Mouse (Mus musculus) hindbrain, embryonic 11.5 days (tissue): ENCODE measurements at regions not wholly inside any gene's neighbourhood (a gene's known extent, or its start where the extent isn't known, plus 50 kb on each side); places are given as distances from the start of the nearest gene placed in this dataset.

ENCODE experiments used
- ATAC-seq: fragments of 200-750 bp; cut with Nextera tagmentation; 2 replicates; pipeline ENCODE4 v1.8.0; 2017; ENCODE audit warnings: mild to moderate bottlenecking, moderate TSS enrichment, moderate library complexity; ENCODE audit not compliant: low FRiP score
- DNase-seq: peaks from one replicate; pipeline ENCODE4 v3.0.0-alpha.2; 2015; ENCODE audit warnings: low spot score
- H3K27ac ChIP-seq: fragments of 300-500 bp; sonication (generic); 2 replicates; pipeline ENCODE4 v1.5.1; 2014; ENCODE audit warnings: mild to moderate bottlenecking, low read depth, low read length
- H3K27me3 ChIP-seq: fragments of 300-500 bp; sonication (generic); 2 replicates; pipeline ENCODE4 v1.6.1; 2014; ENCODE audit warnings: mild to moderate bottlenecking, low read length, moderate library complexity, mixed read lengths; ENCODE audit not compliant: control insufficient read depth, insufficient read depth
- H3K36me3 ChIP-seq: fragments of 300-500 bp; sonication (generic); 2 replicates; pipeline ENCODE4 v1.6.1; 2014; ENCODE audit warnings: mild to moderate bottlenecking, low read length, moderate library complexity, mixed read lengths; ENCODE audit not compliant: control insufficient read depth, insufficient read depth
- H3K4me1 ChIP-seq: fragments of 300-500 bp; sonication (generic); replicated peaks from 2 replicates; pipeline ENCODE4 v1.6.1; 2014; ENCODE audit warnings: low read length, mixed read lengths; ENCODE audit not compliant: control insufficient read depth, insufficient read depth
- H3K4me2 ChIP-seq: fragments of 300-500 bp; sonication (generic); replicated peaks from 2 replicates; pipeline ENCODE4 v1.6.1; 2014; ENCODE audit warnings: mild to moderate bottlenecking, low read depth, low read length
- H3K4me3 ChIP-seq: fragments of 300-500 bp; sonication (generic); 2 replicates; pipeline ENCODE4 v1.5.1; 2014; ENCODE audit warnings: low read depth, low read length
- H3K9ac ChIP-seq: fragments of 300-500 bp; sonication (generic); 2 replicates; pipeline ENCODE4 v1.6.1; 2014; ENCODE audit warnings: low read depth, low read length
- H3K9me3 ChIP-seq: fragments of 300-500 bp; sonication (generic); 2 replicates; pipeline ENCODE4 v1.6.1; 2016; ENCODE audit warnings: low read length; ENCODE audit not compliant: control insufficient read depth
- WGBS: fragments of 180-500 bp; shearing (Covaris S2); extraction: QIAGEN DNeasy Blood & Tissue Kit; methylation state at CpG from one replicate; pipeline ENCODE4 v1.1.7; 2014; 5-methylcytosine and 5-hydroxymethylcytosine counted together

- ATAC-seq, result 0 out of 2 replicates have a peak, but pooled peaks have one; percentile 35
- DNase-seq, result no peak
- 92% methylated on average over 3 of the region's 3 CpGs for WGBS
- no peaks in the 10 kb centered on the region for H3K36me3 ChIP-seq
- no peak overlapping the region for H3K4me2 ChIP-seq
- H3K4me1 ChIP-seq, result no peaks in the 10 kb centered on the region
- H3K27me3 ChIP-seq, result no peaks in the 10 kb centered on the region
- no peak overlapping the region for H3K27ac ChIP-seq
- H3K4me3 ChIP-seq, result no peak overlapping the region
- no peak overlapping the region for H3K9ac ChIP-seq
- H3K9me3 ChIP-seq, result no peaks in the 10 kb centered on the region
These were observed 251.0 kb upstream of the 2610001J05Rik start for GRCm38 (mm10) chr6:14122311-14122710.

GRCm38 (mm10) chr6:14121479-14121878 is 250.2 kb upstream of the 2610001J05Rik start:
- H3K4me3 ChIP-seq, result no peak overlapping the region
- H3K4me1 ChIP-seq, result no peaks in the 10 kb centered on the region
- no peaks in the 10 kb centered on the region for H3K36me3 ChIP-seq
- H3K27ac ChIP-seq, result no peak overlapping the region
- H3K9ac ChIP-seq, result no peak overlapping the region
- no peaks in the 10 kb centered on the region for H3K9me3 ChIP-seq
- no peaks in the 10 kb centered on the region for H3K27me3 ChIP-seq
- no peak for DNase-seq
- no peak overlapping the region for H3K4me2 ChIP-seq
- WGBS, result 98% methylated on average over 5 of the region's 5 CpGs
- no peak for ATAC-seq

GRCm38 (mm10) chr6:14094907-14095306 is 223.6 kb upstream of the 2610001J05Rik start:
- WGBS, result 67% methylated on average over 1 of the region's 1 CpGs

GRCm38 (mm10) chr6:14081884-14082283 is 210.6 kb upstream of the 2610001J05Rik start:
- ATAC-seq, result no peak
- H3K4me1 ChIP-seq, result no peaks in the 10 kb centered on the region
- no peak for DNase-seq
- no peaks in the 10 kb centered on the region for H3K9me3 ChIP-seq
- H3K4me3 ChIP-seq, result no peak overlapping the region
- no peaks in the 10 kb centered on the region for H3K36me3 ChIP-seq
- H3K4me2 ChIP-seq, result no peak overlapping the region
- H3K27me3 ChIP-seq, result no peaks in the 10 kb centered on the region
- 63% methylated on average over 1 of the region's 1 CpGs for WGBS
- H3K27ac ChIP-seq, result no peak overlapping the region
- H3K9ac ChIP-seq, result no peak overlapping the region

More at GRCm38 (mm10) chr6:14094907-14095306, 223.6 kb upstream of the 2610001J05Rik start:
- Histone ChIP-seq H3K4me2 (no peak overlapping the region), H3K9me3 (no peaks in the 10 kb centered on the region), H3K36me3 (no peaks in the 10 kb centered on the region), H3K4me3 (no peak overlapping the region), H3K9ac (no peak overlapping the region), H3K27ac (no peak overlapping the region), H3K4me1 (no peaks in the 10 kb centered on the region), H3K27me3 (no peaks in the 10 kb centered on the region)
- DNase-seq (no peak), ATAC-seq (no peak)

- WGBS, result 79% methylated on average over 2 of the region's 2 CpGs
- H3K27ac ChIP-seq, result no peak overlapping the region
- no peaks in the 10 kb centered on the region for H3K27me3 ChIP-seq
- H3K9me3 ChIP-seq, result no peaks in the 10 kb centered on the region
- ATAC-seq (no peak), DNase-seq (no peak)
- H3K4me3 ChIP-seq, result no peak overlapping the region
- no peak overlapping the region for H3K4me2 ChIP-seq
- no peaks in the 10 kb centered on the region for H3K4me1 ChIP-seq
- H3K36me3 ChIP-seq, result no peaks in the 10 kb centered on the region
- no peak overlapping the region for H3K9ac ChIP-seq
These were observed 192.4 kb upstream of the 2610001J05Rik start for GRCm38 (mm10) chr6:14063735-14064134.

- ATAC-seq (no peak), DNase-seq (no peak)
- WGBS, result 85% methylated on average over 5 of the region's 5 CpGs
- Histone ChIP-seq H3K27me3 (no peaks in the 10 kb centered on the region), H3K9ac (no peak overlapping the region), H3K9me3 (no peaks in the 10 kb centered on the region), H3K4me3 (no peak overlapping the region), H3K4me2 (no peak overlapping the region), H3K36me3 (no peaks in the 10 kb centered on the region), H3K27ac (no peak overlapping the region), H3K4me1 (no peaks in the 10 kb centered on the region)
These were observed 175.2 kb upstream of the 2610001J05Rik start for GRCm38 (mm10) chr6:14046560-14046959.

GRCm38 (mm10) chr6:14044654-14045053 is 173.3 kb upstream of the 2610001J05Rik start:
- no peaks in the 10 kb centered on the region for H3K36me3 ChIP-seq
- H3K4me3 ChIP-seq, result no peak overlapping the region
- DNase-seq (no peak), ATAC-seq (no peak)
- H3K9ac ChIP-seq, result no peak overlapping the region
- H3K27me3 ChIP-seq, result no peaks in the 10 kb centered on the region
- H3K27ac ChIP-seq, result no peak overlapping the region
- no peaks in the 10 kb centered on the region for H3K4me1 ChIP-seq
- H3K4me2 ChIP-seq, result no peak overlapping the region
- H3K9me3 ChIP-seq, result no peaks in the 10 kb centered on the region
- 82% methylated on average over 3 of the region's 3 CpGs for WGBS

GRCm38 (mm10) chr6:14025898-14026297 is 154.6 kb upstream of the 2610001J05Rik start:
- no peaks in the 10 kb centered on the region for H3K4me1 ChIP-seq
- ATAC-seq, result no peak
- H3K4me2 ChIP-seq, result no peak overlapping the region
- H3K4me3 ChIP-seq, result no peak overlapping the region
- H3K9me3 ChIP-seq, result no peaks in the 10 kb centered on the region
- no peak overlapping the region for H3K9ac ChIP-seq
- no peak for DNase-seq
- no peaks in the 10 kb centered on the region for H3K27me3 ChIP-seq
- 80% methylated on average over 2 of the region's 2 CpGs for WGBS
- H3K36me3 ChIP-seq, result no peaks in the 10 kb centered on the region
- H3K27ac ChIP-seq, result no peak overlapping the region

GRCm38 (mm10) chr6:14018928-14019327 is 147.6 kb upstream of the 2610001J05Rik start:
- H3K27ac ChIP-seq, result no peak overlapping the region
- ATAC-seq (peak; percentile 75; the same call in 1 of the 2 replicates), DNase-seq (no peak)
- no peak overlapping the region for H3K4me3 ChIP-seq
- H3K9me3 ChIP-seq, result no peaks in the 10 kb centered on the region
- no peaks in the 10 kb centered on the region for H3K36me3 ChIP-seq
- H3K4me2 ChIP-seq, result no peak overlapping the region
- H3K27me3 ChIP-seq, result no peaks in the 10 kb centered on the region
- no peaks in the 10 kb centered on the region for H3K4me1 ChIP-seq
- no peak overlapping the region for H3K9ac ChIP-seq
- WGBS, result 77% methylated on average over 2 of the region's 2 CpGs
